Mouse (Mus musculus) ES-Bruce4 (cell line): ENCODE data around the gene Tshz2. TPM values are rescaled to one million over a fixed set of nuclear protein-coding genes. Genes with fewer than 3 reads are reported as not detected.

Experiments used
- H3K27ac ChIP-seq: 2 replicates; pipeline ENCODE4 v1.5.1; 2012; ENCODE audit warnings: low read length, inconsistent platforms; ENCODE audit not compliant: insufficient read depth
- H3K27me3 ChIP-seq: 2 replicates; pipeline ENCODE4 v1.6.1; 2012; ENCODE audit warnings: mild to moderate bottlenecking, low read length, inconsistent platforms; ENCODE audit not compliant: control insufficient read depth, poor library complexity, insufficient read depth, severe bottlenecking
- H3K36me3 ChIP-seq: 2 replicates; pipeline ENCODE4 v1.6.1; 2012; ENCODE audit warnings: inconsistent platforms, mild to moderate bottlenecking, low read length, moderate library complexity; ENCODE audit not compliant: control insufficient read depth, poor library complexity, insufficient read depth, severe bottlenecking
- H3K4me1 ChIP-seq: one replicate; pipeline ENCODE4 v1.8.1; 2011; ENCODE audit warnings: low read length; ENCODE audit not compliant: control insufficient read depth, insufficient read depth
- H3K4me3 ChIP-seq: 2 replicates; pipeline ENCODE4 v1.5.1; 2011; ENCODE audit warnings: low read depth, mild to moderate bottlenecking, low read length
- H3K9ac ChIP-seq: 2 replicates; pipeline ENCODE4 v1.6.1; 2012; ENCODE audit warnings: low read depth, mild to moderate bottlenecking, inconsistent platforms; ENCODE audit not compliant: poor library complexity, severe bottlenecking
- H3K9me3 ChIP-seq: replicated peaks from 2 replicates; pipeline ENCODE4 v1.6.1; 2012; ENCODE audit warnings: mild to moderate bottlenecking, low read length, inconsistent platforms; ENCODE audit not compliant: control insufficient read depth, poor library complexity, insufficient read depth, severe bottlenecking
- CTCF ChIP-seq: IDR thresholded peaks from one replicate; pipeline ENCODE4 v1.8.1; 2011; ENCODE audit warnings: low read depth, low read length
- EP300 ChIP-seq: IDR thresholded peaks from 2 replicates; pipeline ENCODE4 v1.6.1; 2011; ENCODE audit warnings: low read depth, low read length; ENCODE audit not compliant: insufficient read depth
- POLR2A ChIP-seq: IDR thresholded peaks from one replicate; pipeline ENCODE4 v1.8.1; 2011; ENCODE audit warnings: low read length; ENCODE audit not compliant: insufficient read depth
- polyA plus RNA-seq: library from polyadenylated mRNA; stranded (reverse); fragments of >200 nt; gene quantifications from 2 replicates; pipeline ENCODE4 v1.2.4, GENCODE M21; 2011; ENCODE audit warnings: low read depth; ENCODE audit not compliant: missing spikeins, insufficient read depth, insufficient read length

Tshz2 gene
- polyA plus RNA-seq, 1 experiment, result 0.24 TPM

DNA sequence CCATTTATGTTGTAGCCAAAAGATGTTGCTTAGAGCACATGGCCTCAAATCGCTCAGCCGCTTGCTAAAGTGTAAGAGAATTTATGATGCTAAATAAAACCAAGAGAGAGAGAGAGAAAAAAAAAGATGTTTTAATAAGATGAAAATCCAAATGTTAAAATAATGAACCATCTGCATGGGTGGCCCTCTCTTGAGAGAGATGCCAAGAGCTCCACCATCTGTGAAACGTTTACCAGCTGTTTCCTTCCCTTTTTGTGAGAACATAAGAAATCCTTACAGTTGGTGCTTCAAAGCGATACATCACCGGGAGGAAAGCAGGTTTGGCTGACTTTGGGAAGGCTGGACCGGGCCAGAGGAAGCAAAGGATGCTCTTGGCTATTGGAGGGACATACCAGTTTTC, 32.6 kb upstream of the Tshz2 start:
- no peak for TF ChIP-seq POLR2A
- TF ChIP-seq CTCF, result no peak
- no peak for TF ChIP-seq EP300
- Histone ChIP-seq H3K27me3 (no peaks in the 10 kb centered on the region), H3K4me1 (no peaks in the 10 kb centered on the region), H3K4me3 (no peak overlapping the region), H3K9ac (no peak overlapping the region), H3K27ac (no peak overlapping the region), H3K9me3 (no peaks in the 10 kb centered on the region), H3K36me3 (no peaks in the 10 kb centered on the region)

DNA sequence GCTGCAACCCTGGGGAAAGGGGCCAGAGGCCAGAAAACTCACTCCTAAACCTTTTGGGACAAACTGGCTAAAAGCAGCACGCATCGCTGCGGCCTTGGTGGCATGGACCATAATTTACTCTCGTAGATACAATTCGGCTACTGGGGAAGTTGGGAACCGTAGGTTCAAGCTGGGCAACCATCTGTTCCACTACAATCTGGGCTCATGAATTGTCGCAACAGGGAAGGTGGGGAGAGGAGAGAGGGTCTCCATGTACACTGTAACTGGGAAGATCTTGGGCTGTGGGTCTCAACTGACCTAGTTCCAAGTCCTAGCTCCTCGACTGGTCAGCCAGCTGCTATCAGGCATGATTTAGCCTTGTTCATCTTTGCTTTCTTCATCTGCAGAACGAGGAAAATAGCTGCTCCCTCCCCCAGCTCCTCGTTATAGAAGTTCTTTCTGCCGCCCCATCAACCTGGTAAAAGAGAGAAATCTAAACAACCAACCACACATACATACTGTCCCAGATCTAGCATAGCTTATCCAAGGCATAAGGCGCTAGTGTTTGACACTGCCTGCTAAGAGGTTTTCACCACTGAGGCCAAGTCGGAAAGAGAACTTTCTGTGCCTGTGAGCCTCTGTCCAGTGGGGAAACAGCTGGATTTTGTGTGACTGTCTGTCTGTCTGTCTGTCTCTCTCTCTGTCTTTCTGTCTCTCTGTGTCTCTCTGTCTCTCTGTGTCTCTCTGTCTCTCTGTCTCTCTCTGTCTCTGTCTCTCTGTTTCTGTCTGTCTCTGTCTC, 25.7 kb upstream of the Tshz2 start:
- Histone ChIP-seq H3K27me3 (no peaks in the 10 kb centered on the region), H3K9me3 (no peaks in the 10 kb centered on the region), H3K27ac (no peak overlapping the region), H3K9ac (no peak overlapping the region), H3K4me1 (no peaks in the 10 kb centered on the region), H3K4me3 (no peak overlapping the region), H3K36me3 (no peaks in the 10 kb centered on the region)
- no peak for TF ChIP-seq CTCF
- no peak for TF ChIP-seq POLR2A
- no peak for TF ChIP-seq EP300

DNA sequence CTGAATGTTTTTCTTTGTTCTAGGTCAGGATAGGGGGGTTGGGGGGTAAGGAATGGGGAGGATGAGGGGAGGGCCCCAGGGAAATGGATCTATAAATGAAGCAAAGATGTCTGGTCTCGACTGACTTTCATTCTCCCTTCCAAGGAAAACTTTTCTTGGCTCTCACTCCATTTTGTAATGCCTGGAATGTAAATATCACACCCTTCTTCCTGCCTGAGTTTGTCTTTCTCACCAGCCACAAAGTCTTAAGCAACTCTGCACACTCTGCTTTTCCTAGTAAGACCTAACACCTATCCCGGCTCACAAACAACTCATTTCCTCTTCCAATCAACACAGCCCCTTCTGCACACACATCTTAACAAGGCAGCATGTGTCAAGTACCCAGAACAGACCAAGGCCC, 25.0 kb upstream of the Tshz2 start:
- no peak overlapping the region for H3K27ac ChIP-seq
- TF ChIP-seq CTCF, result no peak
- no peak for TF ChIP-seq EP300
- no peak for TF ChIP-seq POLR2A
- no peaks in the 10 kb centered on the region for H3K4me1 ChIP-seq
- H3K9ac ChIP-seq, result no peak overlapping the region
- H3K27me3 ChIP-seq, result no peaks in the 10 kb centered on the region
- H3K4me3 ChIP-seq, result no peak overlapping the region
- no peaks in the 10 kb centered on the region for H3K9me3 ChIP-seq
- no peaks in the 10 kb centered on the region for H3K36me3 ChIP-seq

GRCm38 (mm10) chr2:169609956-169610355, 22.9 kb upstream of the Tshz2 start:
- Histone ChIP-seq H3K27ac (no peak overlapping the region), H3K4me3 (no peak overlapping the region), H3K27me3 (no peaks in the 10 kb centered on the region), H3K9ac (no peak overlapping the region), H3K4me1 (no peaks in the 10 kb centered on the region), H3K36me3 (no peaks in the 10 kb centered on the region), H3K9me3 (no peaks in the 10 kb centered on the region)
- no peak for TF ChIP-seq POLR2A

GRCm38 (mm10) chr2:169610882-169611281, 21.9 kb upstream of the Tshz2 start:
- Histone ChIP-seq H3K27ac (no peak overlapping the region), H3K27me3 (no peaks in the 10 kb centered on the region), H3K9me3 (no peaks in the 10 kb centered on the region), H3K4me1 (no peaks in the 10 kb centered on the region), H3K4me3 (no peak overlapping the region), H3K9ac (no peak overlapping the region), H3K36me3 (no peaks in the 10 kb centered on the region)
- no peak for TF ChIP-seq CTCF

DNA sequence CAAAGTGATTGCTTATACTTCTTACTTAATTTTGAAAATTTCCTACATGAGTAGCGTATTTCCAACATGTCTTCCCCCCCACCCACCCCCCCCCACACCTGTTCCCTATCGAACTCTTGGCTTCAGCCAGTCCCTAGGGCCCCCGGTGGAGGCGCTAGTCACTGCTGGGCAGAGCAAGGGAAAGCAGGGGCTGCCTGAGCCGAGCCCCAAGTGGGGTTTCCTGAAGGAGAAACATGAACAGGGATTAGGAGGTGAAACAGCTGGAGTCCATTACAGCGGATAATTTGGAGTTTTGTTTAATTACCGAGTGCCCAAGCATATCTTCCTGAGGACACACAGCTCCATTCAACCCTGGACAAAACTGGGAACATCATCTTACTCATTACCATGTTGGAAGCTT, 21.3 kb upstream of the Tshz2 start:
- no peaks in the 10 kb centered on the region for H3K9me3 ChIP-seq
- H3K27ac ChIP-seq, result no peak overlapping the region
- no peaks in the 10 kb centered on the region for H3K4me1 ChIP-seq
- H3K36me3 ChIP-seq, result no peaks in the 10 kb centered on the region
- H3K27me3 ChIP-seq, result no peaks in the 10 kb centered on the region
- TF ChIP-seq CTCF (no peak), EP300 (no peak), POLR2A (no peak)
- H3K9ac ChIP-seq, result no peak overlapping the region
- no peak overlapping the region for H3K4me3 ChIP-seq
